Mouse (Mus musculus): ENCODE data around the gene Epha10. TPM values are rescaled to one million over a fixed set of nuclear protein-coding genes. Genes with fewer than 3 reads are reported as not detected.
"Not testable (repeated sequence)": the region's sequence is repeated elsewhere in the genome, so short reads cannot be mapped to it uniquely, and the experiment has no call there.

The Epha10 gene
- polyA plus RNA-seq, 1 experiment from 2014 or later = 0.23 TPM

- H3K9me3 ChIP-seq (ENCODE audit: control insufficient read depth, low read length) = no peaks in the 10 kb centered on the region
- peak; percentile 78 for ATAC-seq (ENCODE audit: low FRiP score, low TSS enrichment)
- 0 out of 2 replicates have a peak, but pooled peaks cover 2% of the 10 kb centered on the region for H3K27me3 ChIP-seq (ENCODE audit: control insufficient read depth, insufficient read depth, low read length)
- no peaks in the 10 kb centered on the region for H3K4me1 ChIP-seq (ENCODE audit: control insufficient read depth, insufficient read depth, low read length)
- peak overlapping the region; percentile 42 for H3K4me2 ChIP-seq (replicated peaks; ENCODE audit: low read depth, low read length)
- H3K9ac ChIP-seq (ENCODE audit: low read depth, low read length) = no peak overlapping the region
- 0 out of 2 replicates have a peak overlapping the region, but pooled peaks have one; percentile 9 for H3K27ac ChIP-seq (ENCODE audit: low read depth, low read length)
- peak overlapping the region; percentile 26; the same call in 1 of the 2 replicates for H3K4me3 ChIP-seq (ENCODE audit: low read length)
- WGBS = 6% methylated on average over 21 of the region's 21 CpGs
- no peaks in the 10 kb centered on the region for H3K36me3 ChIP-seq (ENCODE audit: control insufficient read depth, insufficient read depth, low read length)
Measured at GRCm38 (mm10) chr4:124905971-124906822, 25.5 kb downstream of the Epha10 start.

- Histone ChIP-seq H3K4me2 (replicated peaks; ENCODE audit: low read depth, low read length) (no peak overlapping the region), H3K27ac (ENCODE audit: low read depth, low read length) (no peak overlapping the region), H3K4me3 (ENCODE audit: low read length) (no peak overlapping the region), H3K9ac (ENCODE audit: low read depth, low read length) (no peak overlapping the region), H3K9me3 (ENCODE audit: control insufficient read depth, low read length) (no peaks in the 10 kb centered on the region), H3K4me1 (ENCODE audit: control insufficient read depth, insufficient read depth, low read length) (no peaks in the 10 kb centered on the region), H3K27me3 (ENCODE audit: control insufficient read depth, insufficient read depth, low read length) (no peaks in the 10 kb centered on the region), H3K36me3 (ENCODE audit: control insufficient read depth, insufficient read depth, low read length) (peaks cover 82% of the 10 kb centered on the region)
- 88% methylated on average over 5 of the region's 5 CpGs for WGBS
- no peak for ATAC-seq (ENCODE audit: low FRiP score, low TSS enrichment)
Measured at GRCm38 (mm10) chr4:124928102-124928501, 47.4 kb downstream of the Epha10 start.

GRCm38 (mm10) chr4:124936613-124937471 lies 56.1 kb downstream of the Epha10 start, which contains the start of gene 9930104L06Rik:
Gene 9930104L06Rik (plus strand): TSS chr4:124937048.
- Histone ChIP-seq H3K4me2 (replicated peaks; ENCODE audit: low read depth, low read length) (peak within 1 kb of the TSS; percentile 78), H3K27me3 (ENCODE audit: control insufficient read depth, insufficient read depth, low read length) (no peaks in the 10 kb centered on the region), H3K9me3 (ENCODE audit: control insufficient read depth, low read length) (no peaks in the 10 kb centered on the region), H3K27ac (ENCODE audit: low read depth, low read length) (peak within 1 kb of the TSS; percentile 59; the same call in 1 of the 2 replicates), H3K4me1 (ENCODE audit: control insufficient read depth, insufficient read depth, low read length) (peaks cover 14% of the 10 kb centered on the region; the same call in 1 of the 2 replicates), H3K4me3 (ENCODE audit: low read length) (peak within 1 kb of the TSS; percentile 90), H3K9ac (ENCODE audit: low read depth, low read length) (peak within 1 kb of the TSS; percentile 86), H3K36me3 (ENCODE audit: control insufficient read depth, insufficient read depth, low read length) (peaks cover 25% of the 10 kb centered on the region)
- ATAC-seq (ENCODE audit: low FRiP score, low TSS enrichment) = peak; percentile 99
- WGBS = under 1% methylated on average over 52 of the region's 52 CpGs

- H3K4me1 ChIP-seq (ENCODE audit: control insufficient read depth, insufficient read depth, low read length) = peaks cover 14% of the 10 kb centered on the region; the same call in 1 of the 2 replicates
- H3K9me3 ChIP-seq (ENCODE audit: control insufficient read depth, low read length); ATAC-seq (ENCODE audit: low FRiP score, low TSS enrichment); H3K27ac ChIP-seq (ENCODE audit: low read depth, low read length); H3K27me3 ChIP-seq (ENCODE audit: control insufficient read depth, insufficient read depth, low read length); H3K9ac ChIP-seq (ENCODE audit: low read depth, low read length); H3K4me2 ChIP-seq (replicated peaks; ENCODE audit: low read depth, low read length): not testable (repeated sequence)
- peaks cover 31% of the 10 kb centered on the region for H3K36me3 ChIP-seq (ENCODE audit: control insufficient read depth, insufficient read depth, low read length)
- H3K4me3 ChIP-seq (ENCODE audit: low read length) = peak within 1 kb of the TSS; percentile 90; the same call in 1 of the 2 replicates
- WGBS = 96% methylated on average over 4 of the region's 4 CpGs
Measured at GRCm38 (mm10) chr4:124939211-124939610, 58.5 kb downstream of the Epha10 start, which contains the start of gene Cdca8. Gene Cdca8 (minus strand): TSS chr4:124939311.

- H3K4me3 ChIP-seq (ENCODE audit: low read length) = no peak overlapping the region
- no peaks in the 10 kb centered on the region for H3K27me3 ChIP-seq (ENCODE audit: control insufficient read depth, insufficient read depth, low read length)
- WGBS = 10% methylated on average over 4 of the region's 4 CpGs
- H3K36me3 ChIP-seq (ENCODE audit: control insufficient read depth, insufficient read depth, low read length) = peaks cover 31% of the 10 kb centered on the region
- H3K27ac ChIP-seq (ENCODE audit: low read depth, low read length) = no peak overlapping the region
- no peak overlapping the region for H3K9ac ChIP-seq (ENCODE audit: low read depth, low read length)
- no peak overlapping the region for H3K4me2 ChIP-seq (replicated peaks; ENCODE audit: low read depth, low read length)
- H3K9me3 ChIP-seq (ENCODE audit: control insufficient read depth, low read length) = no peaks in the 10 kb centered on the region
- ATAC-seq (ENCODE audit: low FRiP score, low TSS enrichment) = no peak
- H3K4me1 ChIP-seq (ENCODE audit: control insufficient read depth, insufficient read depth, low read length) = 0 out of 2 replicates have a peak, but pooled peaks cover 2% of the 10 kb centered on the region
Measured at GRCm38 (mm10) chr4:124943022-124943421, 62.3 kb downstream of the Epha10 start.

- no peak overlapping the region for H3K4me2 ChIP-seq (replicated peaks; ENCODE audit: low read depth, low read length)
- no peaks in the 10 kb centered on the region for H3K27me3 ChIP-seq (ENCODE audit: control insufficient read depth, insufficient read depth, low read length)
- WGBS = 89% methylated on average over 5 of the region's 5 CpGs
- H3K4me1 ChIP-seq (ENCODE audit: control insufficient read depth, insufficient read depth, low read length) = no peaks in the 10 kb centered on the region
- ATAC-seq (ENCODE audit: low FRiP score, low TSS enrichment) = no peak
- H3K27ac ChIP-seq (ENCODE audit: low read depth, low read length) = no peak overlapping the region
- H3K9ac ChIP-seq (ENCODE audit: low read depth, low read length) = no peak overlapping the region
- peaks cover 26% of the 10 kb centered on the region for H3K36me3 ChIP-seq (ENCODE audit: control insufficient read depth, insufficient read depth, low read length)
- H3K4me3 ChIP-seq (ENCODE audit: low read length) = no peak overlapping the region
- H3K9me3 ChIP-seq (ENCODE audit: control insufficient read depth, low read length) = no peaks in the 10 kb centered on the region
Measured at GRCm38 (mm10) chr4:124943781-124944180, 63.1 kb downstream of the Epha10 start.

GRCm38 (mm10) chr4:124944961-124945360 lies 64.3 kb downstream of the Epha10 start:
- Histone ChIP-seq H3K27ac (ENCODE audit: low read depth, low read length) (no peak overlapping the region), H3K9me3 (ENCODE audit: control insufficient read depth, low read length) (no peaks in the 10 kb centered on the region), H3K9ac (ENCODE audit: low read depth, low read length) (no peak overlapping the region), H3K4me3 (ENCODE audit: low read length) (no peak overlapping the region), H3K4me2 (replicated peaks; ENCODE audit: low read depth, low read length) (no peak overlapping the region), H3K4me1 (ENCODE audit: control insufficient read depth, insufficient read depth, low read length) (peaks cover 6% of the 10 kb centered on the region; the same call in 1 of the 2 replicates), H3K27me3 (ENCODE audit: control insufficient read depth, insufficient read depth, low read length) (no peaks in the 10 kb centered on the region), H3K36me3 (ENCODE audit: control insufficient read depth, insufficient read depth, low read length) (peaks cover 16% of the 10 kb centered on the region)
- no peak for ATAC-seq (ENCODE audit: low FRiP score, low TSS enrichment)
- 64% methylated on average over 2 of the region's 2 CpGs for WGBS

- Histone ChIP-seq H3K4me1 (ENCODE audit: control insufficient read depth, insufficient read depth, low read length) (peaks cover 21% of the 10 kb centered on the region), H3K4me2 (replicated peaks; ENCODE audit: low read depth, low read length) (no peak overlapping the region), H3K9ac (ENCODE audit: low read depth, low read length) (no peak overlapping the region), H3K9me3 (ENCODE audit: control insufficient read depth, low read length) (no peaks in the 10 kb centered on the region), H3K4me3 (ENCODE audit: low read length) (no peak overlapping the region), H3K27me3 (ENCODE audit: control insufficient read depth, insufficient read depth, low read length) (peaks cover 3% of the 10 kb centered on the region; the same call in 1 of the 2 replicates), H3K27ac (ENCODE audit: low read depth, low read length) (no peak overlapping the region; the same call in 1 of the 2 replicates), H3K36me3 (ENCODE audit: control insufficient read depth, insufficient read depth, low read length) (no peaks in the 10 kb centered on the region)
- ATAC-seq (ENCODE audit: low FRiP score, low TSS enrichment) = no peak
- 77% methylated on average over 3 of the region's 3 CpGs for WGBS
Measured at GRCm38 (mm10) chr4:124949488-124949887, 68.8 kb downstream of the Epha10 start.

Data from kidney, embryonic 14.5 days (tissue).